Mouse (Mus musculus) liver, postnatal 0 days (tissue): Measurements from ENCODE around the gene Rexo5.

ENCODE experiments used
- CTCF ChIP-seq: sonication (generic); IDR thresholded peaks from 2 replicates; pipeline ENCODE4 v1.5.1; 2016; ENCODE audit warnings: antibody characterized with exemption, low read depth
- EP300 ChIP-seq: IDR thresholded peaks from 2 replicates; pipeline ENCODE4 v1.6.1; 2016; ENCODE audit warnings: antibody characterized with exemption, low read depth, mild to moderate bottlenecking

DNA sequence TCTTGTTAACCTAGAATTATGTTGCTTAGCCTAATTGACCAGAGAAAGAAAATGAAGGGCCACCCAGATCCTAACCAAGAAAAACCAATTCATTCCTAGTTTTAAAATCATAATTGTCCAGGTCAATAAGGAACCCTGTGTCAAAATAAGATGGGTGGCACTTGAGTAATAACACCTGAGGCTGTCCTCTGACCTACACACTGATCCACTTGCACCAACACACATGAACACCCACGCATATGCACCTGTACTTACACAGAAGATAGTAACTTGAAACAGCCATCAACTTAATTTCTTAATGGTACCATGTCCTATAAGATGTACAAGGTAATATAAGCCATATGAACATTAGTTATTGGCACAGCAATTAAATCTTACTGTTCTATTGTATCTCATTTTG is 40.1 kb upstream of the Rexo5 start:
- no peak for TF ChIP-seq CTCF
- TF ChIP-seq EP300 = no peak
